Mouse (Mus musculus) gastrocnemius, adult 2 months (tissue): ENCODE results near the gene Clec1a. TPM values are rescaled to one million over a fixed set of nuclear protein-coding genes. Genes with fewer than 3 reads are reported as not detected.

Experiments used
- DNase-seq: peaks from one replicate; pipeline ENCODE4 v3.0.0; 2022
- H3K27ac ChIP-seq: fragments of 200-600 bp; 2 replicates; pipeline ENCODE4 v1.8.1; 2022; ENCODE audit warnings: mild to moderate bottlenecking
- H3K4me3 ChIP-seq: fragments of 200-600 bp; 2 replicates; pipeline ENCODE4 v1.8.1; 2022; ENCODE audit warnings: mild to moderate bottlenecking, moderate library complexity
- CTCF ChIP-seq: fragments of 200-600 bp; IDR thresholded peaks from 2 replicates; pipeline ENCODE4 v1.8.1; 2022; ENCODE audit warnings: antibody characterized with exemption, mild to moderate bottlenecking, moderate library complexity
- intact Hi-C: fragments of 180-260 bp; cut with DNase I; formaldehyde crosslinking; loops from one replicate; pipeline ENCODE4 v1.15.1; 2025
- total RNA-seq, 2 experiments: library from RNA; stranded (reverse); gene quantifications; 2 replicates each; pipeline ENCODE4 v1.2.3; 2021

The Clec1a gene
- total RNA-seq, 2 experiments from 2014 or later, result 1.8 to 3.0 TPM

GRCm38 (mm10) chr6:129434239-129434638, 17.6 kb downstream of the Clec1a start:
- TF ChIP-seq CTCF, result no peak
- intact Hi-C loops, result no loop called here
- no peak overlapping the region for H3K27ac ChIP-seq
- no peak for DNase-seq
- H3K4me3 ChIP-seq, result no peak overlapping the region

- intact Hi-C loops, result no loop called here
- DNase-seq, result no peak
- Histone ChIP-seq H3K4me3 (no peak overlapping the region), H3K27ac (no peak overlapping the region)
- no peak for TF ChIP-seq CTCF
These were observed 24.5 kb downstream of the Clec1a start for GRCm38 (mm10) chr6:129427281-129427680.

GRCm38 (mm10) chr6:129425812-129426211, 26.0 kb downstream of the Clec1a start:
- Histone ChIP-seq H3K4me3 (no peak overlapping the region), H3K27ac (peak overlapping the region; percentile 60)
- no peak for DNase-seq
- intact Hi-C loops, result no loop called here
- no peak for TF ChIP-seq CTCF

- peak overlapping the region; percentile 60 for H3K27ac ChIP-seq
- intact Hi-C loops, result no loop called here
These were observed 26.6 kb downstream of the Clec1a start for GRCm38 (mm10) chr6:129425217-129425616.

GRCm38 (mm10) chr6:129423734-129424072, 28.1 kb downstream of the Clec1a start:
- Histone ChIP-seq H3K27ac (peak overlapping the region; percentile 38; the same call in 1 of the 2 replicates), H3K4me3 (peak overlapping the region; percentile 34)
- TF ChIP-seq CTCF, result peak; percentile 96; the same call in 1 of the 2 replicates
- peak; percentile 79 for DNase-seq
- intact Hi-C loops, result no loop called here

More at GRCm38 (mm10) chr6:129425217-129425616, 26.6 kb downstream of the Clec1a start:
- DNase-seq, result no peak
- TF ChIP-seq CTCF, result no peak
- H3K4me3 ChIP-seq, result no peak overlapping the region

GRCm38 (mm10) chr6:129423040-129423733, 28.6 kb downstream of the Clec1a start:
- Histone ChIP-seq H3K27ac (peak overlapping the region; percentile 38; the same call in 1 of the 2 replicates), H3K4me3 (peak overlapping the region; percentile 34)
- intact Hi-C loops, result no loop called here
- no peak for TF ChIP-seq CTCF
- peak; percentile 40 for DNase-seq

- no peak overlapping the region for H3K4me3 ChIP-seq
- no peak for TF ChIP-seq CTCF
- intact Hi-C loops, result no loop called here
- no peak overlapping the region for H3K27ac ChIP-seq
- DNase-seq, result no peak
These were observed 29.5 kb downstream of the Clec1a start for GRCm38 (mm10) chr6:129422311-129422710.

- TF ChIP-seq CTCF, result no peak
- intact Hi-C loops, result no loop called here
- Histone ChIP-seq H3K27ac (no peak overlapping the region), H3K4me3 (no peak overlapping the region)
- DNase-seq, result no peak
These were observed 37.6 kb downstream of the Clec1a start for GRCm38 (mm10) chr6:129414177-129414576.

- Histone ChIP-seq H3K27ac (peak within 1 kb of the TSS; percentile 58; the same call in 1 of the 2 replicates), H3K4me3 (no peak within 1 kb of the TSS)
- no peak for TF ChIP-seq CTCF
- intact Hi-C loops, result no loop called here
- DNase-seq, result no peak
These were observed 43.2 kb downstream of the Clec1a start, which contains the start of gene Clec9a for GRCm38 (mm10) chr6:129408562-129408961. Gene Clec9a (plus strand): TSS chr6:129408862.

GRCm38 (mm10) chr6:129407324-129407723, 44.5 kb downstream of the Clec1a start:
- TF ChIP-seq CTCF, result no peak
- Histone ChIP-seq H3K4me3 (no peak overlapping the region), H3K27ac (peak overlapping the region; percentile 58)
- DNase-seq, result no peak
- intact Hi-C loops, result no loop called here

- H3K27ac ChIP-seq, result no peak overlapping the region
- intact Hi-C loops, result no loop called here
- DNase-seq, result no peak
- H3K4me3 ChIP-seq, result no peak overlapping the region
- no peak for TF ChIP-seq CTCF
These were observed 45.8 kb downstream of the Clec1a start for GRCm38 (mm10) chr6:129405999-129406398.

- Histone ChIP-seq H3K4me3 (no peak overlapping the region), H3K27ac (no peak overlapping the region)
- intact Hi-C loops, result no loop called here
- TF ChIP-seq CTCF, result no peak
- DNase-seq, result no peak
These were observed 48.4 kb downstream of the Clec1a start for GRCm38 (mm10) chr6:129403391-129403790.

- DNase-seq, result no peak
- Histone ChIP-seq H3K27ac (no peak overlapping the region), H3K4me3 (no peak overlapping the region)
- intact Hi-C loops, result no loop called here
- no peak for TF ChIP-seq CTCF
These were observed 49.4 kb downstream of the Clec1a start for GRCm38 (mm10) chr6:129402404-129402803.

- peak; percentile 35 for DNase-seq
- H3K27ac ChIP-seq, result no peak overlapping the region
- intact Hi-C loops, result no loop called here
These were observed 51.9 kb downstream of the Clec1a start for GRCm38 (mm10) chr6:129399945-129400344.

More at GRCm38 (mm10) chr6:129399945-129400344, 51.9 kb downstream of the Clec1a start:
- TF ChIP-seq CTCF, result no peak
- H3K4me3 ChIP-seq, result no peak overlapping the region
